In the genomic region with DNA sequence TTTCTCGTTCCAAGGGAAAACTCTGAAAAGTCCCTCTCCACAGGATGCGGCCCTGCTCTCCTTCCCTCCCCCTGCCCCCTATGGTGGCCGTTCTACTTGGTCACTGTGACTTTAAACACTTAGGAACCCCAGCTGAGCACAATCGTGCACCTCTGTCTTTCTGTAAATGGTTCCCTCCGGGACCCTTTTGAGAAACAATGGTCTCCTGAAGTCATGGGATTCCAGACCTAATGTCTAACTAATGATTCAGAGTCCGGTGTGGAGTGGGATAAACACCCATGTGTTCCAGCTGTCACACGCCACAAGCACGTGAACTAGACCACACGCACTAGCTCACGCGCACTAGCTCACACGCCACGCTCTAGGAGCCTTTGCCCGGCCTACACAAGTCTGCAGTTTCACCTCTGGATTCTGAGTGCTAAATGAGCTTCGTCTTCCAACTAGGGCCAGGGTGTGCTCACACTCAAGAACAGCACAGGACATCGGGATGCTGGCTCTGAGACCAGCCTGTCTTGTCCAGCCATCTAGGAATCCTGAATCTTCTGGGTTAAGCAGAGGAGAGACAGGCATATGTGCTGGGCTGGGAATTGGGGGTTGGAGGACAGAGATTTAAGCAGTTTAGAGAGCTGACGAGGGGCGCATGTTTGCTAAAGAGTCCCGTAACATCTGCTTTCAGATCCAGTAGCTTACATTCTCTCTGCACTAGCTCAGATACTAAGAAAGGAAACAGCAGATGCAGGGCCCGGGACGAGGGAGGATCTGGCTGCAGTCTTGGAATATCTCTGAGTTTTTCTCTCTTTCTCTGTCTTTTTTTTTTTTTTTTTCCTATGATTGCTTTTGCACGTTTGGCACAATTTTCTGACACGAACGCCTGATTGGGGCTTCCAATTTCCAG, we compare ENCODE assay signal across 7 mouse cellular contexts.
DNase-seq lines count a peak whose midpoint lies in the region; ATAC-seq lines count a peak whose summit lies in the region.

No protein-coding gene starts in this region.

- H3K9ac ChIP-seq in hindbrain, embryonic 14.5 days = 0 out of 2 replicates have a peak overlapping the region, but pooled peaks have one; percentile 8

- H3K36me3 ChIP-seq in hindbrain, embryonic 14.5 days (replicated peaks; ENCODE audit: control insufficient read depth, insufficient read depth) = no peaks in the 10 kb centered on the region

- 61% methylated on average over 24 of the region's 24 CpGs for WGBS in hindbrain, embryonic 14.5 days

- H3K27me3 ChIP-seq in hindbrain, embryonic 14.5 days (ENCODE audit: control insufficient read depth, insufficient read depth, low read length) = no peaks in the 10 kb centered on the region

- H3K4me1 ChIP-seq in hindbrain, embryonic 14.5 days (replicated peaks; ENCODE audit: control insufficient read depth, insufficient read depth, low read length) = peaks cover 31% of the 10 kb centered on the region

- ATAC-seq in hindbrain, embryonic 14.5 days (ENCODE audit: low FRiP score) = no peak
- ATAC-seq in megakaryocyte, adult 5-6 weeks (ENCODE audit: poor library complexity, severe bottlenecking) = no peak

- peak overlapping the region; percentile 54 for H3K27ac ChIP-seq in hindbrain, embryonic 14.5 days

- DNase-seq in ovary, postnatal 36 days (ENCODE audit: low spot score) = peak; percentile 28
- DNase-seq in ovary, postnatal 10 days (ENCODE audit: low spot score) = no peak
- DNase-seq in gastrocnemius, adult 8-10 months (ENCODE audit: low spot score in 2 of 2) = peak; percentile 11 to 39
- no peak for DNase-seq in hindbrain, embryonic 14.5 days (ENCODE audit: low spot score)
- DNase-seq in lung, postnatal 4 days = peak; percentile 36 to 77
- no peak for DNase-seq in cerebellum, postnatal 14 days

- no peak overlapping the region for H3K4me3 ChIP-seq in hindbrain, embryonic 14.5 days (replicated peaks; ENCODE audit: low read length)

- no peaks in the 10 kb centered on the region for H3K9me3 ChIP-seq in hindbrain, embryonic 14.5 days (ENCODE audit: control insufficient read depth, low read length)

- H3K4me2 ChIP-seq in hindbrain, embryonic 14.5 days (replicated peaks) = no peak overlapping the region

Comparison
In these comparisons a context has a peak if more than half of its experiments do, and no peak if none do; other contexts are left out.
1. DNase-seq: peak in ovary, postnatal 36 days (single experiment), gastrocnemius, adult 8-10 months (2 of 2) and lung, postnatal 4 days (2 of 2); none in ovary, postnatal 10 days (single experiment), hindbrain, embryonic 14.5 days (single experiment) and cerebellum, postnatal 14 days (0 of 2).